Mouse (Mus musculus) left cerebral cortex, postnatal 36 days (tissue): ENCODE results near the gene Tmem102. TPM values are rescaled to one million over a fixed set of nuclear protein-coding genes. Genes with fewer than 3 reads are reported as not detected.
A peak's percentile ranks its signal among the peaks of the same experiment; 100 is the strongest.

Source experiments
- DNase-seq, 2 experiments: peaks; one replicate each; pipeline ENCODE4 v3.0.0; 2021 to 2022; ENCODE audit warnings: low spot score in 2 of 2, mixed read lengths in 1 of 2
- intact Hi-C: fragments of 180-260 bp; cut with DNase I; formaldehyde crosslinking; loops from one replicate; pipeline ENCODE4 v1.15.1; 2025
- total RNA-seq, 2 experiments: library from RNA; stranded (reverse); gene quantifications; 2 replicates each; pipeline ENCODE4 v1.2.3; 2021

The Tmem102 gene
- total RNA-seq, 2 experiments from 2014 or later: not detected

DNA sequence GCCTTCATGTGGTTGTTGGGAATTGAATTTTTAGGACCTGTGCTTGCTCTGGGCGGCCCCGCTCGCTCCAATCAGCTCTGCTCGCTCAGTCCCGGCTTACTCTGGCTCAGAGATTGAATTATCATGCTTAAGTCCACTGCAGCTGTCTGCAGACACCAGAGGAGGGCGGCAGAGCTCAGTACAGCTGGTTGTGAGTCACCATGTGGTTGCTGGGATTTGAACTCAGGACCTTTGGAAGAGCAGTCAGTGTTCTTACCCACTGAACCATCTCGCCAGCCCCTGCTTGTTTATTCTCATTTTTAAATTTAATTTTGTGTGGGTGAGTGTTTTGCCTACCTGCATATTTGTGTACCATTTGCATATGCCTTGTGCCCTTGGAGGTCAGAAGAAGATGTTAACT, 41.9 kb downstream of the Tmem102 start:
- DNase-seq: no peak
- intact Hi-C loops: no loop called here

DNA sequence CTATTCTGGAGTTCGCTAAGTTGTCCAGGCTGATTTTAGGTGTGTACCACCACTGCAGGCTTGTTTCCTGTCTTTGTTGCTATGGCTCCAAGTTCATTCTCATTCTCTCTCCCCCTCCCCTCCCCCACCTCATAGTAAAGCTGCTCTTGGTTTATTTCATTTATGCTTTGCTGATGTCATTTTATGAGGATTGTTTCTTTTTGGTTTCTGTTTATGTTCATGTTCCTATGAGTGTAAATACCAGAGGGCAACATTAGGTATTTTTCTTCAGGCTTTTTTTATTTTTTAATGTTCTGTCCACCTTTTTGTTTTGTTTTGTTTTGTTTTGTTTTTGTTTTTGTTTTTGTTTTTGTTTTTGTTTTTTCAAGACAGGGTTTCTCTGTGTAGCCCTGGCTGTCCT, 43.6 kb downstream of the Tmem102 start, which contains the start of gene Slc35g3:
Gene Slc35g3 (minus strand): TSS at position 101 of the 400 bp plus-strand sequence.
- DNase-seq: no peak
- intact Hi-C loops: no loop called here

DNA sequence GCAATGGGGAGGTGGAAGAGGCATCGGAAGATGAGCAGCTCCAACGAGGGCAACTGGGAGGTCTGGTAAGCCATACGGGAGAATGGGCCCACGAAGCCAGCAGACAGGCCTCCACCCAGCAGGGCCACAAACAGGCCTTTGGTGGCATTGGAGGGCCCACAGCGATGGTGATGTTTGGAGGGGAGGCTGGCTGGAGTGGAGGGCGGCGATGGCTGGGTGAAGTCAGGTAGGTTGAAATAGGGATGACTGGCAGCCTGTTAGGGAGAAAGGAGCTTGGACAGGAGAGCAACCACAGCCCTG, 44.6 kb downstream of the Tmem102 start:
- intact Hi-C loops: no loop called here

DNA sequence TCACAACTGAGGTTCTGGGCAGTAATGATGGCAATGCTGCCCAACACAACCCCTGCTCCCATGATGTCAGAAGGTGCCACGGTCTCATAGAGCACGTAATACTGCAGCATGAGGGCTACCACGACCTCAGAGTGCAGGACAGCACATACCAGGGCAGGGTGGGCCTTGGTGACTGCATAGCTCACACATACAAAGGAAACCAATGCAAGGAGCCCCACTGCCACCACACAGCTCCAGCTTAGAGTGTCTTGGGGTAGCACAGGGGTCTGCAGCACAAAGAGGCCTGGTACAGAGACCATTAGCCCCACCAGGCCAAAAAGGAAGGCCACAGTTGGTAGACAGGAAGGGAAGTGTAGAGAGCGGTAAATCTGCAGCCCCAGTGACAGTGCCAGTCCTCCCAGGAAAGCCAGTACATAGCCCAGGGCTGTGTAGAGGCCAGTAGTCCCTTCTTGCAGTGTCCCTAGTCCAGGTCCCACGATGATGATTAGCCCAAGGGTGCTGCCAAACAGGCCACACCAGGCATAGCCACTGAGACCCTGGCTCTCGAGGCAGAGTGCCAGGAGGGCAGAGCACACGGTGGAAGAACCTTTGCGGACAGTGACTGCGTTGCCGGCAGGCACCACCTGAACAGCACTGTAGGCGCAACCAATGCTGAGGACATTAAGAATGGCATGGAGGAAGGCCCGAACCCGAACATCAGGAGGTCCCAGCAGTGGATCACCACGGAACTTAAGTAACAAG, 45.1 kb downstream of the Tmem102 start:
- intact Hi-C loops: no loop called here
- no peak for DNase-seq

More for the DNA sequence above, 44.6 kb downstream of the Tmem102 start:
- DNase-seq: no peak

DNA sequence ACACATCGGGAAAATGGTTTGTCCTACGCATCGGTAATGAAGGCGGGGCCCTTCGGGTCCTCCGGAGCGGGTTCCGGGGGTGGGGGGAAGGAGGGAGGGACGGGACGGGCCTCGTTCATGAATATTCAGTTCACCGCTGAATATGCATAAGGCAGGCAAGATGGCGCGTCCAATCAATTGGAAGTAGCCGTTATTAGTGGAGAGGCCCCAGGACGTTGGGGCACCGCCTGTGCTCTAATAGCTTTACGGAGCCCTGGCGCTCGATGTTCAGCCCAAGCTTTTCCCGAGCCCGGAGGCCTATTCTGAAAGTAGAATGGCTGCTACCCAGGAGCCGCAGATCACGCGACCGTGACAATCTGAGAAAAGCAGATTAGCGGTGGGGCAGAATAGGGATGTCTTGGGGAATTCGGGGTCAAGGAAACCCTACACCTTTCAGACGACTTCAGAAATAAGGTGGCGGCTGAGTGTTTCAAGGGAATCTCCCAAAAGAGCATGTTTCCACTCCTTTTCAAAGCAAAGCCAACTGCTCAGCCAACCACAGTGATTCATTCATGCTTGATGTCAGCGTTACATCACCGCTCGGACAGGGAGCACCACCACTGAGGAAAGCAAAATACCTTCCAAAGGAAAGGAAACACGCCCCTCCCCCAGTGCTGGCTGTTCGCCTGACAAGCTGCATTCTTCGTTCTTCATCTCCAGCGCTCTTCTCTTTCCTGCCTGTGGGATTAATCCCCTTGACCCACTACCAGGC, 46.3 kb downstream of the Tmem102 start:
- intact Hi-C loops: loop anchor here (2.0 kb wide), 1 partner anchor 78 kb away; the partner anchor contains the start of gene Nlgn2
- peak; percentile 85 for DNase-seq

DNA sequence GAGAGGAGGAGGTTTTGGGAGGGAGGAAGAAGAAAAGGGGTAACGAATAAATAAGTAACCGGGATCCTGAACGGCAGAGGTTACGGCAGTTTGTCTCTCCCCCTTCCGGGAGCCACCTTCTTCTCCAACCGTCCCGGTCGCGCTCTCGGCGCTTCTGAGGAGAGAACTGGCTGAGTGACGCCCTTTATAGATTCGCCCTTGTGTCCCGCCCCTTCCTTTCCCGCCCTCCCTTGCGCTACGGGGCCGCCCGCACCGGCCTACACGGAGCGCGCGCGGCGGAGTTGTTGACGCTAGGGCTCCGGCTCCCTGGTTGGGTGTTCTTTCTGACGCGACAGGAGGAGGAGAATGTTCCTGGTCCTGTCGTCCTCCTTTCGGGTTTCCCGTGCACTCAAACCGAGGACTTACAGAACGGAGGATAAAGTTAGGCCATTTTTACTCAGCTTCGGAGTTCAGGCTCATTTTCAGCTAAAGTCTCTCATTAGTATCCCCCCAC, 46.9 kb downstream of the Tmem102 start, which contains the start of gene Polr2a:
Gene Polr2a (minus strand): TSS at position 160 of the 493 bp plus-strand sequence.
- DNase-seq: peak; percentile 98
- intact Hi-C loops: loop anchor here (2.0 kb wide), 1 partner anchor 78 kb away; the partner anchor contains the start of gene Nlgn2

DNA sequence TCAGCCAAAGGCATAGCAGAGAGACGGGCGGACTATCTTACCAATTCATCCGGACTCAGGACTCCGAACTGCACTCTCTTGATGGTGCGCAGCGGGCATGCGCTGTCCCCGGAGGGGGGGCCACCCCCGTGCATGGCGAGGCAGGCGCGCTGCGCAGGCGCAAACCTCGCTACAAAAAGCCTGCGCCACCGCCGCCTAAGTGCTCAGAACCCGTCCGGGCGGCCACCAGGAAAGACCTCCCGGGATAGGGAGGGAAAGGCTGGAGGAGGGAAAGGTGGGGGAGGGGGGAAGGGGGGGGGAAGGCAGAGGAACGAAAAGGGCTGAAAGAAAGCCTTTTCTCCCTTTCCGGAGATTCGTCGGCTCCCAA, 47.4 kb downstream of the Tmem102 start:
- DNase-seq: peak; percentile 96 to 97
- intact Hi-C loops: loop anchor here (2.0 kb wide), 1 partner anchor 79 kb away; the partner anchor contains the start of gene Nlgn2

DNA sequence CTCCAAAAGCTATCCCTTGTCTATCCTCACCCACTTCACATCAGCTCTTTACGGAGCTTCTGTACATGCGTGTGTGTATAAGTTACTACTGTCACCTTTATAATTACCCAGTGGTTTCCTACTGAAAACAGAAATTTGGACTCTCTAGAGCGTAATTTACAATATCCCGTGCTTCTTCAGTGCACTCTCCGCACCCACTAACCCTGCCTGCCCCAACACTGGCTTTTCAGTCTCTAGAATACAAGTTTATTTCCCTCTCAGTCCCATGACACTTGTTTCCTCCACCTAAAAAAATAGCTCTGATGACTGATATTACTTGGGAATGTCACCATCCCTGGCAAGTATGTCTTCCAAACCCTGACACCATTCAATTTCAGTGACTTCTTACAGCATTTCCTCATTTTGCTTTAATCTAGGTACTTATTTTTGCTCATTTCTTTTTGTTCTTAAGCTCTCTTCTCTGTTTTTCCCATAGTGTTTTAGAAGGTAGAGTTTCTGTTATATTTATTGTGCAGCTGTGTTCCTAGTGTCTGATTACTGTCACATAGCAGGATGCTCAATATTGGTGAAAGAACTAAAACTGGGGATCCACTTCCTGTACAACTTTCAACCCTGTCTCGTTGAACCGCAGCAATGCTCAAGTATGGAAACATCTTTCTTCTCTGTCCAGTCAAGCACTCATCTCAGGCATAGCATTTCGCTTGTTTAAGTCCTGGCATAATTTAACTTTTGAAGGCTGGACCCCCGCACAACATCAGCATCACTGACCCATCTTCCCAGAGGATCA, 47.9 kb downstream of the Tmem102 start:
- no peak for DNase-seq
- intact Hi-C loops: loop anchor here (2.0 kb wide), 1 partner anchor 79 kb away; the partner anchor contains the start of gene Nlgn2

DNA sequence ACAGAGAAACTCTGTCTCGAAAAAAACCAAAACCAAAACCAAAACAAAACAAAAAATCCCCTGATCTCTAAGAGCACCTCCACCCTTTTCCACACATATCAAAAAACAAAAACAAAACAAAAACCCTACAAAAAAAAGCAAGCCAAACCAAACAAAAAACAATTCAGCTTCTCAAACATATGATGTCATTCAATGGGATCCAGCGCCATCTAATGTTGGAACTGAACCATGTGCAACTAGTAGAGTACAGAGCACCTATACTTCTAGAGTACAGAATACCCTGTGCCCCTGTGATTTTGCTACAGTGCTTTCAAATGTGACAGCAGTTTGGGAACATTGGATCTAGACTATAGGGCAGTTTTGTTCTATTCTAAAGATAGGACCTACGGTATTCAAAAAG, 50.7 kb downstream of the Tmem102 start:
- intact Hi-C loops: loop anchor here (1.0 kb wide), 1 partner anchor 72 kb away; the partner anchor contains the start of gene Senp3
- no peak for DNase-seq

DNA sequence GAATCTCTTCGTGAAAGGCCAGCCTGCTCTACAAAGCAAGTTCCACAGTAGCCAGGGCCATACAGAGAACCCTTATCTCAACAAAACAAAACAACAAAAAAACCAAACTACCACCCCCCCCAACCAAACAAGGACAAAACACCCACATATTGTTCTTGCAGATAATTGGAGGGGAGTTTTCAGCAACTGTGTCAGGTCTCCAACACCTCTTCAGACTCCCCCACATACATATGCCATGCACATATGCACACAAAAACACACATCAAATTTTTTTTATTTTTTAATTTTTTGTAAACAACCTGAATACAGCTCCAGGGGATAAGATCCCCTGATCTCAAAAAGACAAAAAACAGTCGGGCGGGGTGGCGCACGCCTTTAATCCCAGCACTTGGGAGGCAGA, 51.2 kb downstream of the Tmem102 start:
- DNase-seq: no peak
- intact Hi-C loops: loop anchor here (1.0 kb wide), 1 partner anchor 72 kb away; the partner anchor contains the start of gene Senp3

Other genes starting within 250 kb of the Tmem102 start
- gene Efnb3, start 245.4 kb downstream of the Tmem102 start, total RNA-seq: 10 to 100 TPM; 56.1 to 57.3 TPM
- 10 to 100 TPM; 10.2 to 10.8 TPM for gene Wrap53, start 225.4 kb downstream of the Tmem102 start, total RNA-seq
- 10 to 100 TPM; 21.7 to 22.6 TPM for gene Trp53, start 225.3 kb downstream of the Tmem102 start, total RNA-seq
- gene Atp1b2, start 199.7 kb downstream of the Tmem102 start, total RNA-seq: 100 to 1,000 TPM; 398 to 420 TPM
- gene Shbg, start 187.7 kb downstream of the Tmem102 start, total RNA-seq: not detected
- gene Sat2, start 183.6 kb downstream of the Tmem102 start, total RNA-seq: 10 to 100 TPM in 1 of 2 experiments, 1 to 10 TPM in 1; 9.5 to 11.2 TPM
- 100 to 1,000 TPM; 117 to 149 TPM for gene Fxr2, start 172.6 kb downstream of the Tmem102 start, total RNA-seq
- under 1 TPM in 1 of 2 experiments, not detected in 1; 0.39 TPM for gene Sox15, start 150.3 kb downstream of the Tmem102 start, total RNA-seq
- 10 to 100 TPM; 59.8 to 62.3 TPM for gene Mpdu1, start 143.0 kb downstream of the Tmem102 start, total RNA-seq
- gene Cd68, start 139.5 kb downstream of the Tmem102 start, total RNA-seq: 10 to 100 TPM; 14.9 to 15.1 TPM
- 100 to 1,000 TPM; 276 to 285 TPM for gene Eif4a1, start 133.2 kb downstream of the Tmem102 start, total RNA-seq
- gene Senp3, start 123.5 kb downstream of the Tmem102 start, total RNA-seq: 100 to 1,000 TPM in 1 of 2 experiments, 10 to 100 TPM in 1; 84.3 to 114 TPM
- 1 to 10 TPM; 2.3 to 2.6 TPM for gene Tnfsf13, start 119.8 kb downstream of the Tmem102 start, total RNA-seq
- 10 to 100 TPM in 1 of 2 experiments, 1 to 10 TPM in 1; 7.2 to 12.3 TPM for gene Tnfsf12, start 109.8 kb downstream of the Tmem102 start, total RNA-seq
- 1 to 10 TPM; 1.7 to 3.0 TPM for gene Tnfsfm13, start 109.5 kb downstream of the Tmem102 start, total RNA-seq
- gene Polr2a, start 47.0 kb downstream of the Tmem102 start, total RNA-seq: 10 to 100 TPM; 53.5 to 59.7 TPM
- not detected for gene Slc35g3, start 43.7 kb downstream of the Tmem102 start, total RNA-seq
- gene Zbtb4, start 39.7 kb downstream of the Tmem102 start, total RNA-seq: 100 to 1,000 TPM; 122 to 127 TPM
- gene Chrnb1, start 9.7 kb downstream of the Tmem102 start, total RNA-seq: under 1 TPM; 0.66 to 0.81 TPM
- 10 to 100 TPM; 14.1 to 18.7 TPM for gene Fgf11, start 3.8 kb downstream of the Tmem102 start, total RNA-seq
- not detected for gene Gm39566, start 9.7 kb upstream of the Tmem102 start, total RNA-seq
- gene Spem2, start 12.8 kb upstream of the Tmem102 start, total RNA-seq: not detected
- gene Spem1, start 16.6 kb upstream of the Tmem102 start, total RNA-seq: under 1 TPM; 0.52 TPM
- 100 to 1,000 TPM; 239 to 241 TPM for gene Nlgn2, start 32.2 kb upstream of the Tmem102 start, total RNA-seq
- gene Tmem256, start 32.9 kb upstream of the Tmem102 start, total RNA-seq: 100 to 1,000 TPM; 111 to 130 TPM
- gene Plscr3, start 40.8 kb upstream of the Tmem102 start, total RNA-seq: 10 to 100 TPM; 18.4 to 18.7 TPM
- gene Tnk1, start 53.1 kb upstream of the Tmem102 start, total RNA-seq: not detected
- gene Tmem95, start 72.4 kb upstream of the Tmem102 start, total RNA-seq: not detected
- gene Kctd11, start 75.8 kb upstream of the Tmem102 start, total RNA-seq: 1 to 10 TPM in 1 of 2 experiments, under 1 TPM in 1; 0.93 to 1.3 TPM
- gene Acap1, start 89.9 kb upstream of the Tmem102 start, total RNA-seq: under 1 TPM in 1 of 2 experiments, not detected in 1; 0.27 TPM
- gene 2810408A11Rik, start 95.4 kb upstream of the Tmem102 start, total RNA-seq: under 1 TPM in 1 of 2 experiments, not detected in 1; 0.64 TPM
- 100 to 1,000 TPM; 114 to 121 TPM for gene Neurl4, start 95.4 kb upstream of the Tmem102 start, total RNA-seq
- gene Gps2, start 108.3 kb upstream of the Tmem102 start, total RNA-seq: 10 to 100 TPM; 25.9 to 32.4 TPM
- 100 to 1,000 TPM; 406 to 453 TPM for gene Eif5a, start 116.3 kb upstream of the Tmem102 start, total RNA-seq
- gene Ybx2, start 130.2 kb upstream of the Tmem102 start, total RNA-seq: 10 to 100 TPM in 1 of 2 experiments, 1 to 10 TPM in 1; 4.6 to 14.7 TPM
- 1 to 10 TPM; 3.6 to 4.4 TPM for gene Slc2a4, start 142.6 kb upstream of the Tmem102 start, total RNA-seq
- not detected for gene Cldn7, start 159.2 kb upstream of the Tmem102 start, total RNA-seq
- 100 to 1,000 TPM; 112 to 128 TPM for gene Ctdnep1, start 175.5 kb upstream of the Tmem102 start, total RNA-seq
- 10 to 100 TPM; 79.2 to 88.5 TPM for gene Elp5, start 176.9 kb upstream of the Tmem102 start, total RNA-seq
- gene Gabarap, start 185.5 kb upstream of the Tmem102 start, total RNA-seq: 100 to 1,000 TPM; 199 to 219 TPM
- 10 to 100 TPM; 41.3 to 46.1 TPM for gene Phf23, start 190.2 kb upstream of the Tmem102 start, total RNA-seq
- 10 to 100 TPM; 25.4 to 36.0 TPM for gene Dvl2, start 195.0 kb upstream of the Tmem102 start, total RNA-seq
- gene Acadvl, start 209.8 kb upstream of the Tmem102 start, total RNA-seq: 10 to 100 TPM; 54.3 to 58.5 TPM
- 100 to 1,000 TPM; 867 to 894 TPM for gene Dlg4, start 211.3 kb upstream of the Tmem102 start, total RNA-seq
- gene Asgr1, start 248.5 kb upstream of the Tmem102 start, total RNA-seq: 1 to 10 TPM in 1 of 2 experiments, under 1 TPM in 1; 0.99 to 1.1 TPM